Mouse (Mus musculus): ENCODE data around the gene Nrn1l. TPM values are rescaled to one million over a fixed set of nuclear protein-coding genes. Genes with fewer than 3 reads are reported as not detected.

The Nrn1l gene
- under 1 TPM in 1 of 2 experiments, not detected in 1; 0.95 TPM for total RNA-seq (2021)
- long read RNA-seq, experiment 1, partial matches to known transcripts: 0 of 1 reads
- long read RNA-seq, experiment 1, other reads (novel, unspliced or antisense): 0 of 1 reads
- long read RNA-seq, experiment 2: 0 reads

- no peak for TF ChIP-seq CTCF (IDR thresholded peaks at IDR 0.05)
- intact Hi-C loops (cut with DNase I): loop anchor here (5.0 kb wide), 1 partner anchor 39 kb away; the partner anchor contains the start of gene Ctrl
- Histone ChIP-seq H3K4me3 (no peak within 1 kb of the TSS), H3K27ac (peak within 1 kb of the TSS; percentile 56)
- DNase-seq: peak; percentile 83
These were observed at the start of gene Nrn1l for GRCm38 (mm10) chr8:105893339-105893738. Gene Nrn1l, plus strand, starts transcription at chr8:105893567.

- H3K27ac ChIP-seq: no peak overlapping the region
- intact Hi-C loops (cut with DNase I): no loop called here
- DNase-seq: no peak
These were observed 46.7 kb upstream of the Nrn1l start for GRCm38 (mm10) chr8:105846678-105847077.

GRCm38 (mm10) chr8:105850014-105850413 is 43.4 kb upstream of the Nrn1l start:
- intact Hi-C loops (cut with DNase I): loop anchor here (5.0 kb wide), 2 partner anchors 52 to 82 kb away; partner anchors contain the start of genes Ctrl and Pskh1
- Histone ChIP-seq H3K4me3 (no peak overlapping the region), H3K27ac (no peak overlapping the region)
- no peak for TF ChIP-seq CTCF (IDR thresholded peaks at IDR 0.05)
- DNase-seq: no peak

More at GRCm38 (mm10) chr8:105846678-105847077, 46.7 kb upstream of the Nrn1l start:
- H3K4me3 ChIP-seq: no peak overlapping the region
- TF ChIP-seq CTCF (IDR thresholded peaks at IDR 0.05): no peak

GRCm38 (mm10) chr8:105850611-105851010 is 42.8 kb upstream of the Nrn1l start:
- TF ChIP-seq CTCF (IDR thresholded peaks at IDR 0.05): no peak
- intact Hi-C loops (cut with DNase I): loop anchor here (5.0 kb wide), 2 partner anchors 52 to 82 kb away; partner anchors contain the start of genes Ctrl and Pskh1
- no peak for DNase-seq
- H3K27ac ChIP-seq: no peak overlapping the region
- H3K4me3 ChIP-seq: no peak overlapping the region

GRCm38 (mm10) chr8:105851651-105852143 is 41.7 kb upstream of the Nrn1l start:
- DNase-seq: peak; percentile 91
- Histone ChIP-seq H3K27ac (peak overlapping the region; percentile 79), H3K4me3 (peak overlapping the region; percentile 97)
- no peak for TF ChIP-seq CTCF (IDR thresholded peaks at IDR 0.05)
- intact Hi-C loops (cut with DNase I): loop anchor here (5.0 kb wide), 2 partner anchors 51 to 81 kb away; partner anchors contain the start of genes Ctrl and Pskh1

- peak overlapping the region; percentile 97 for H3K4me3 ChIP-seq
These were observed 41.1 kb upstream of the Nrn1l start for GRCm38 (mm10) chr8:105852146-105852729.

GRCm38 (mm10) chr8:105853178-105853577 is 40.2 kb upstream of the Nrn1l start, which contains the start of gene Cenpt:
Gene Cenpt, minus strand, starts transcription at chr8:105853278.
- intact Hi-C loops (cut with DNase I): loop anchor here (5.0 kb wide), 2 partner anchors 49 to 79 kb away; partner anchors contain the start of genes Ctrl and Pskh1
- H3K27ac ChIP-seq: peak within 1 kb of the TSS; percentile 79
- TF ChIP-seq CTCF (IDR thresholded peaks at IDR 0.05): no peak
- H3K4me3 ChIP-seq: peak within 1 kb of the TSS; percentile 97
- no peak for DNase-seq

More at GRCm38 (mm10) chr8:105852146-105852729, 41.1 kb upstream of the Nrn1l start:
- H3K27ac ChIP-seq: peak overlapping the region; percentile 79
- intact Hi-C loops (cut with DNase I): loop anchor here (5.0 kb wide), 2 partner anchors 50 to 80 kb away; partner anchors contain the start of genes Ctrl and Pskh1
- no peak for DNase-seq
- no peak for TF ChIP-seq CTCF (IDR thresholded peaks at IDR 0.05)

- intact Hi-C loops (cut with DNase I): loop anchor here (5.0 kb wide), 2 partner anchors 48 to 78 kb away; partner anchors contain the start of genes Ctrl and Pskh1
- no peak for DNase-seq
- H3K27ac ChIP-seq: peak overlapping the region; percentile 98
- no peak for TF ChIP-seq CTCF (IDR thresholded peaks at IDR 0.05)
- peak overlapping the region; percentile 83 for H3K4me3 ChIP-seq
These were observed 39.1 kb upstream of the Nrn1l start for GRCm38 (mm10) chr8:105854303-105854702.

- DNase-seq: peak; percentile 96
- intact Hi-C loops (cut with DNase I): loop anchor here (5.0 kb wide), 2 partner anchors 48 to 78 kb away; partner anchors contain the start of genes Ctrl and Pskh1
- peak; percentile 97 for TF ChIP-seq CTCF (IDR thresholded peaks at IDR 0.05)
- Histone ChIP-seq H3K27ac (peak within 1 kb of the TSS; percentile 98), H3K4me3 (peak within 1 kb of the TSS; percentile 83)
These were observed 38.6 kb upstream of the Nrn1l start, which contains the start of gene Thap11 for GRCm38 (mm10) chr8:105854715-105855216. Gene Thap11, plus strand, starts transcription at chr8:105855132.

GRCm38 (mm10) chr8:105855248-105856167 is 37.9 kb upstream of the Nrn1l start:
- peak overlapping the region; percentile 83 for H3K4me3 ChIP-seq
- intact Hi-C loops (cut with DNase I): no loop called here
- peak overlapping the region; percentile 98 for H3K27ac ChIP-seq
- TF ChIP-seq CTCF (IDR thresholded peaks at IDR 0.05): no peak
- DNase-seq: peak; percentile 69

- DNase-seq: no peak
- peak overlapping the region; percentile 83 for H3K4me3 ChIP-seq
- TF ChIP-seq CTCF (IDR thresholded peaks at IDR 0.05): no peak
- intact Hi-C loops (cut with DNase I): no loop called here
- peak overlapping the region; percentile 98 for H3K27ac ChIP-seq
These were observed 37.1 kb upstream of the Nrn1l start for GRCm38 (mm10) chr8:105856168-105856835.

Measured in gastrocnemius, adult 2 months (tissue).